Mouse (Mus musculus): Measurements from ENCODE around the gene Dvl3.
A peak's percentile ranks its signal among the peaks of the same experiment; 100 is the strongest.

Dvl3 gene

GRCm38 (mm10) chr16:20497980-20498676, 18.7 kb upstream of the Dvl3 start:
- peak in 1 of 2 experiments; percentile 13 for DNase-seq

- peak; percentile 90 to 96 for DNase-seq
These were observed 17.9 kb upstream of the Dvl3 start, which contains the start of gene Eif2b5 for GRCm38 (mm10) chr16:20498677-20499475. TSS of gene Eif2b5 (plus strand) at chr16:20498817.

- DNase-seq: no peak
These were observed 10.8 kb upstream of the Dvl3 start for GRCm38 (mm10) chr16:20506000-20506399.

GRCm38 (mm10) chr16:20509349-20509748, 7.4 kb upstream of the Dvl3 start:
- DNase-seq: no peak

- no peak for DNase-seq
These were observed 5.4 kb upstream of the Dvl3 start for GRCm38 (mm10) chr16:20511277-20511847.

GRCm38 (mm10) chr16:20516032-20516431, 750 bp upstream of the Dvl3 start:
- DNase-seq: no peak

GRCm38 (mm10) chr16:20517216-20517615, 434 bp downstream of the Dvl3 start:
- peak; percentile 26 to 44 for DNase-seq

- no peak for DNase-seq
These were observed 1.1 kb downstream of the Dvl3 start for GRCm38 (mm10) chr16:20517701-20518374.

GRCm38 (mm10) chr16:20523886-20524285, 7.1 kb downstream of the Dvl3 start:
- DNase-seq: no peak

- DNase-seq: no peak
These were observed 12.0 kb downstream of the Dvl3 start for GRCm38 (mm10) chr16:20528779-20529178.

GRCm38 (mm10) chr16:20529375-20529774, 12.6 kb downstream of the Dvl3 start:
- no peak for DNase-seq

GRCm38 (mm10) chr16:20530941-20531340, 14.2 kb downstream of the Dvl3 start:
- no peak for DNase-seq

- DNase-seq: no peak
These were observed 18.0 kb downstream of the Dvl3 start for GRCm38 (mm10) chr16:20534617-20535295.

- peak; percentile 87 to 97 for DNase-seq
These were observed 18.7 kb downstream of the Dvl3 start, which contains the start of gene Ap2m1 for GRCm38 (mm10) chr16:20535296-20536080. TSS of gene Ap2m1 (plus strand) at chr16:20535478.

- DNase-seq: no peak
These were observed 19.4 kb downstream of the Dvl3 start for GRCm38 (mm10) chr16:20536081-20536665.

GRCm38 (mm10) chr16:20537071-20537471, 20.3 kb downstream of the Dvl3 start:
- DNase-seq: no peak

GRCm38 (mm10) chr16:20537601-20538320, 21.0 kb downstream of the Dvl3 start:
- no peak for DNase-seq

- no peak for DNase-seq
These were observed 22.9 kb downstream of the Dvl3 start for GRCm38 (mm10) chr16:20539649-20540048.

- no peak for DNase-seq
These were observed 23.7 kb downstream of the Dvl3 start for GRCm38 (mm10) chr16:20540438-20540837.

GRCm38 (mm10) chr16:20545696-20546095, 28.9 kb downstream of the Dvl3 start:
- DNase-seq: no peak
